Mouse (Mus musculus) midbrain, embryonic 12.5 days (tissue): Measurements from ENCODE around the gene Cdh11. TPM values are rescaled to one million over a fixed set of nuclear protein-coding genes. Genes with fewer than 3 reads are reported as not detected.
"Not testable (repeated sequence)": the region's sequence is repeated elsewhere in the genome, so short reads cannot be mapped to it uniquely, and the experiment has no call there.

Source experiments
- ATAC-seq: fragments of 200-750 bp; cut with Nextera tagmentation; 2 replicates; pipeline ENCODE4 v1.8.0; 2017; ENCODE audit warnings: low read depth, moderate TSS enrichment, moderate library complexity; ENCODE audit not compliant: low FRiP score
- H3K27ac ChIP-seq: fragments of 300-500 bp; sonication (generic); replicated peaks from 2 replicates; pipeline ENCODE4 v1.5.1; 2016; ENCODE audit warnings: mild to moderate bottlenecking
- H3K27me3 ChIP-seq: fragments of 300-500 bp; sonication (generic); 2 replicates; pipeline ENCODE4 v1.6.1; 2016; ENCODE audit warnings: mild to moderate bottlenecking
- H3K36me3 ChIP-seq: fragments of 300-500 bp; sonication (generic); 2 replicates; pipeline ENCODE4 v1.6.1; 2016
- H3K4me1 ChIP-seq: fragments of 300-500 bp; sonication (generic); 2 replicates; pipeline ENCODE4 v1.6.1; 2016
- H3K4me2 ChIP-seq: fragments of 300-500 bp; sonication (generic); replicated peaks from 2 replicates; pipeline ENCODE4 v1.6.1; 2016; ENCODE audit warnings: mild to moderate bottlenecking, moderate library complexity
- H3K4me3 ChIP-seq: fragments of 300-500 bp; sonication (generic); 2 replicates; pipeline ENCODE4 v1.5.1; 2016; ENCODE audit warnings: mild to moderate bottlenecking
- H3K9ac ChIP-seq: fragments of 300-500 bp; sonication (generic); replicated peaks from 2 replicates; pipeline ENCODE4 v1.6.1; 2016; ENCODE audit warnings: mild to moderate bottlenecking, moderate library complexity
- H3K9me3 ChIP-seq: fragments of 300-500 bp; sonication (generic); 2 replicates; pipeline ENCODE4 v1.6.1; 2016; ENCODE audit warnings: mild to moderate bottlenecking
- WGBS: fragments of 180-500 bp; shearing (Covaris S2); methylation state at CpG from one replicate; pipeline ENCODE4 v1.1.7; 2016; 5-methylcytosine and 5-hydroxymethylcytosine counted together
- polyA plus RNA-seq: library from polyadenylated mRNA; unstranded; fragments of >200 nt; fragmentation: Nextera tagmentation; extraction: Ambion mirVana; gene quantifications from 2 replicates; pipeline ENCODE4 v1.2.1, GENCODE M21; 2016

Gene Cdh11
- polyA plus RNA-seq, 1 experiment from 2014 or later, result 82.9 TPM

DNA sequence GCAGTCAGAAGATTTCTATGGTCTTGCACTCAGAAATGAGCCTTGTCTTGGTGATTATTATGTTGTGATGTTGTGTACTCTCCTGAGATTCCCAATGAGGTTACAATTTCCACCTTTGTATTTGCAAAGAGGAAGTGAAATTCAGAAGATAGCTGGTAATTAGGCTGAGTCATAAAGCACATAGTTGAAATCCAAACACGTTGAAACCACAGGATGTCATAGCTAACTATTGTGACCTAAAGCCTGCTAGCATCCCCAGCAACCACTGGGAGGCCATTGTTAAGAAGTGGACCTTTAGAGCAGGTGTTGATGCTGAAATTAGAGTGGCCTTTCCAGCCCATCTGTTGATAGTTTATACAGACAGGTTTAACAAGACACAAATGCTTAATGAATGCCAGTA is 85.2 kb downstream of the Cdh11 start:
- no peak overlapping the region for H3K27ac ChIP-seq
- no peak overlapping the region for H3K4me2 ChIP-seq
- H3K9me3 ChIP-seq, result no peaks in the 10 kb centered on the region
- no peak overlapping the region for H3K9ac ChIP-seq
- 53% methylated on average over 1 of the region's 1 CpGs for WGBS
- no peak for ATAC-seq
- peaks cover 30% of the 10 kb centered on the region for H3K27me3 ChIP-seq
- H3K4me3 ChIP-seq, result no peak overlapping the region
- H3K4me1 ChIP-seq, result peaks cover 9% of the 10 kb centered on the region; the same call in 1 of the 2 replicates
- no peaks in the 10 kb centered on the region for H3K36me3 ChIP-seq

DNA sequence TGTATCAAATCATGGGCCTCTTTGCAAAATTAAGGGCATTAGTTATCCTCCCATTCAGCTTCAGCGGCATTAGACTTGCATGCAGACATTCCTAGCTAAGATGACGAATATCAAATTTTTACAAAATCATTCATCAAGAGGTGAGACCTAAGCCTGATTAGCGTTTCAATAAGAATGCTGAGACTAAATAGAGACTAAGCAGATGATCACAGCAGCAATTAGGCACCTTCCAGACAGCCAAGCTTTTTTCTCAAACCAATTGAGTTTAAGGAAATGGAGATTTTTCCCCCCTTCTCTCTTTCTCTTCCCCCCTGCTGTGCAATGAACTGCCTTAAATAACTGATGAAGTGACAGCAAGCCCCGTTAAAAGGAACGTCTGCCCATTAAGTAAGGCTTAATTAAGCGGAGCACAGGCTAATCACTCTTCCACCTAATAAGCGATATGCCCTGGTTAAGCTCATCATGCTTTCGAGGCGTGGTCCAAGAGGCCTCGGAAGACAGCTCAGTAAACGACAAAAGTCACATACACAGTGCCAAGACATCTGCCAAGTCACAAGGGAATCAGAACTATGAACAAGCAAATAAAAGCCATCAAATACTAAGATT is 87.1 kb downstream of the Cdh11 start:
- Histone ChIP-seq H3K9ac (no peak overlapping the region), H3K9me3 (no peaks in the 10 kb centered on the region), H3K27ac (no peak overlapping the region), H3K4me1 (peaks cover 9% of the 10 kb centered on the region; the same call in 1 of the 2 replicates), H3K36me3 (no peaks in the 10 kb centered on the region), H3K4me3 (no peak overlapping the region), H3K4me2 (no peak overlapping the region), H3K27me3 (peaks cover 18% of the 10 kb centered on the region)
- peak; percentile 71 for ATAC-seq
- WGBS, result 25% methylated on average over 11 of the region's 11 CpGs

DNA sequence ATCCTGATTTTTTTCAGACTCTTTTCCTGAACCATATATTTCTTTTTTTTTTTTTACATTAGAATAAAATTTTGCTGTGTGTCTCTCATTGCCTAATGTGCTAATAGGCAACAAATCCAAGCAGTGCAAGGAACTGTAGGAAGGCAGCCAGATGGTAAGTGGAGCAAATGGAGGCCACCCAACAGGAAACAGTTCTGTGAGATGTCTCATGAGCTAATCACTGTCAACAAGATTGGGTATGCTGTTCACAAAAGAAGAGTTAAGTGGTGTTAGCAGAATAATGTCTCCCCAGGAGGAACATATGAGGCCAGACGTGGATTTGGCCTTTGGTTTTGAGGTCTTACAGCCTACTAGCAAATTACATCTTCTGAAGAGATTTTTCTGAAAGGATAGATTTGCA is 92.0 kb downstream of the Cdh11 start:
- Histone ChIP-seq H3K4me3 (no peak overlapping the region), H3K9me3 (no peaks in the 10 kb centered on the region), H3K27me3 (no peaks in the 10 kb centered on the region; the same call in 1 of the 2 replicates), H3K36me3 (no peaks in the 10 kb centered on the region), H3K27ac (no peak overlapping the region), H3K9ac (no peak overlapping the region), H3K4me1 (peaks cover 4% of the 10 kb centered on the region; the same call in 1 of the 2 replicates), H3K4me2 (no peak overlapping the region)
- 20% methylated on average over 1 of the region's 1 CpGs for WGBS
- no peak for ATAC-seq

DNA sequence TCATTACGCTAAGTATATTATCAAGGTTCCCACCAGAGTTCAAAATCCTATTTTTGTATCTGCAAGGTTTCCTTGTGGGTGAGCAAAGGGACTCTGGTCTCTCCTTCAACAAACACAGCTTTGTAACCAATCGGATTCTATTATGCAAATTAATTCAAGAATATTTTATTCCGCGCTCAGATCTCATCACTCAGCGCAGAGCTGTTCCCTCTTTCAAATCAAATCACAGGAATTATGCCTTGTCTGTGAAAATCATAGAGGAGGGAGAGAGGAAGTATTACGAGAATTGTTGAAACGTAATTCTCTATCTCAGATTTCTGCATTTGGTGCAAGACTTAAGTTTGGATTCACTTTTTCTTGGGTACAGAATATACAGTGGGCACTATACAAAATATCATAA is 100.0 kb downstream of the Cdh11 start:
- ATAC-seq, H3K27ac ChIP-seq: not testable (repeated sequence)

DNA sequence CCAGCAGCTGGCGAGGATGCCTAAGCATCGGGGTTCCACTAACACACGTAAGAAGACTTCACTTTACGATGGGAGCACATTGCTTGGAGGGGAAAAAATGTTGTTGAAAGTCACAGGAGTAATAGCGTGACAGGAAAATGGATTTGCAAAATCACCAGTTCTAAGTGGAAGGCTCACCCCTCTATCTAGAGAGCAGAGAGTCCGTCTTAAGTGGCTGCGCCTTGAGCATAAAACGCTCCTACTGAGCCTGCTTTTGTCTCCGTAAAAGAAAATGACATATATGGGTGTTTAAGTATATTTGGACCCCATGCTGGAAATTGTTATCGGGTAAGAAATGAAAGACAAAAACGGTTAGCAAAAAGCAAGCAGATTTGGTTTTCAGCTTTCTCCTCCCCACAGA is 100.4 kb downstream of the Cdh11 start:
- no peaks in the 10 kb centered on the region for H3K9me3 ChIP-seq
- WGBS, result 73% methylated on average over 11 of the region's 11 CpGs
- H3K9ac ChIP-seq, result no peak overlapping the region
- no peaks in the 10 kb centered on the region for H3K36me3 ChIP-seq
- no peaks in the 10 kb centered on the region for H3K27me3 ChIP-seq
- no peaks in the 10 kb centered on the region for H3K4me1 ChIP-seq
- H3K4me2 ChIP-seq, result no peak overlapping the region
- no peak for ATAC-seq
- no peak overlapping the region for H3K27ac ChIP-seq
- H3K4me3 ChIP-seq, result no peak overlapping the region

More for the DNA sequence above, 100.0 kb downstream of the Cdh11 start:
- not testable (repeated sequence) for H3K4me1 ChIP-seq, H3K4me2 ChIP-seq, H3K9me3 ChIP-seq, H3K27me3 ChIP-seq, H3K36me3 ChIP-seq, H3K4me3 ChIP-seq, H3K9ac ChIP-seq
- WGBS, result 67% methylated on average over 7 of the region's 7 CpGs

DNA sequence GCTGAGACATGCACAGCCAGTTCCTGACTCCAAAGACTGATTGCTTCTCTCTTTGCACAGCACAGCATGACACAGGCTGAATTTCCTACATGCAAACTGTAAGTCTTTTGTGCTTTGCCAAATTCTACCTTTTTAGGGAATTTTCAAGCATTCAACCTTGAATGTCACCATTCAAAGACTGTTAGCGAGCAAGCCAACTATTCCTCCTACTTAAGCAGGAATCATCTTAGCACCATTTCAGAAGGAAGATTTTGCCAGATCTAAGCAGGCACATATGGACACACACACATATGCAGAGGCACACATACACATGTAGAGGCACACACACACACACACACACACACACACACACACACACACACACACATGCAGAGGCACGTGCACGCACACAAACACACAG is 108.3 kb downstream of the Cdh11 start:
- peaks cover 8% of the 10 kb centered on the region; the same call in 1 of the 2 replicates for H3K36me3 ChIP-seq
- no peaks in the 10 kb centered on the region for H3K27me3 ChIP-seq
- H3K9ac ChIP-seq, result no peak overlapping the region
- WGBS, result 89% methylated on average over 3 of the region's 3 CpGs
- no peaks in the 10 kb centered on the region for H3K4me1 ChIP-seq
- ATAC-seq, result no peak
- no peak overlapping the region for H3K4me2 ChIP-seq
- no peak overlapping the region for H3K4me3 ChIP-seq
- H3K9me3 ChIP-seq, result no peaks in the 10 kb centered on the region
- H3K27ac ChIP-seq, result no peak overlapping the region

DNA sequence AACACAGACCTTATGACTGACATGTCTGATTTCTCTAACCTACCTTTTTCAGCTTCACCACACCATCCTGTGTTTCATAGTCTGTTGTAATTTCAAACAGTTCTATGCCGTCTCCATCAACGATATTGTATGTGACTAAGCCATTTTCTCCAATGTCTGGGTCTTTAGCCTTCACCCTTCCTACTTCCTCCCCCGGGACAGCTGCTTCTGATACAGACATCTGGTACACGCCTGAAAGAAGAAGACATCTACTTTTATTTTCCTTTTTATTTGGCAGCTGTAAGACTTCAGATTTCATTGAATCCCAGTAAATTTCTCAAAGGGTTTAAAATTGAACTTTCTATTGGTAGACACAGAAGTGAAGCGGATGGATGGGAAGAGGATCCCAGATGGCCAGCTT is 120.9 kb downstream of the Cdh11 start:
- H3K4me2 ChIP-seq, H3K4me3 ChIP-seq, H3K9me3 ChIP-seq, H3K9ac ChIP-seq, H3K27me3 ChIP-seq, H3K4me1 ChIP-seq, ATAC-seq, H3K36me3 ChIP-seq, H3K27ac ChIP-seq: not testable (repeated sequence)
- WGBS, result 83% methylated on average over 5 of the region's 5 CpGs

DNA sequence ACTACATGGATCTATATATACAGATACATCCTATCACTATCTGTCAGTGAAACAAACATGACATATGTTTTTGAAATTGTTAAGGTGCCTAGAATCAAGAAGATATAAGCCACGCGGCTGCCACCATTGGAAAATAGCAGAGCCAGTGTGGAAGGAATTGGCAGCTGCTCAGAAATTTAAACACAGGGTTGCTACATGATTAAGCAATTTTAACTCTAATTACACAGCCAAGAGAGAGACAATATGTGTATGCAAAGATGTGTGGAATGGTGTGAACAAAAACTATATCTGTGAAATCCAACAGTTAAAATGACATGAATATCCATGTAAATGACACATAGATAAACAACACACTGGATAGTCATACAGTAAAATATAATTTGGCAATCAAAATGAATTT is 128.9 kb downstream of the Cdh11 start:
- no peak for ATAC-seq
- Histone ChIP-seq H3K27ac (no peak overlapping the region), H3K4me2 (no peak overlapping the region), H3K4me3 (no peak overlapping the region), H3K4me1 (no peaks in the 10 kb centered on the region), H3K36me3 (0 out of 2 replicates have a peak, but pooled peaks cover 4% of the 10 kb centered on the region), H3K9me3 (no peaks in the 10 kb centered on the region), H3K9ac (no peak overlapping the region), H3K27me3 (no peaks in the 10 kb centered on the region)
- 93% methylated on average over 2 of the region's 2 CpGs for WGBS

DNA sequence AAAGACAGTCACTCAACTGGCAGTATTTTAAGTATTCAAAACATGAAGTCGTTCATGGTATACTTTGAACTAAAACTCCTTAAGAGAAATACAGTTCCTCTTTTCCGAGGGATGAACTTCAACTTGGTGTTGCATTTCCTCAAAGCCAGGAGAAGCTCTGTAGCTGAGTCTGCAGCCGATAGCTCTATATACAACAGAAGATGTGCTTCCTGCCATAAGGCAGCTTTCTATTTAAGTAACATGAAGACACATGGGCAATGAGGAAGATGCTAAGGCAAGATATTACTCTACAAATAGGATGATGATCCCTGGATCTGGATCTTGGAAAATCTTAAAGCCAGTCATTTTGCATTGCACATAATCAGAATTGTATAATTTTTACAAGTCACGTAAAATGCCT is 133.5 kb downstream of the Cdh11 start:
- no peak overlapping the region for H3K4me3 ChIP-seq
- H3K4me1 ChIP-seq, result no peaks in the 10 kb centered on the region
- ATAC-seq, result no peak
- no peak overlapping the region for H3K9ac ChIP-seq
- H3K27ac ChIP-seq, result no peak overlapping the region
- no peaks in the 10 kb centered on the region for H3K27me3 ChIP-seq
- peaks cover 10% of the 10 kb centered on the region; the same call in 1 of the 2 replicates for H3K36me3 ChIP-seq
- WGBS, result 93% methylated on average over 4 of the region's 4 CpGs
- H3K9me3 ChIP-seq, result no peaks in the 10 kb centered on the region
- no peak overlapping the region for H3K4me2 ChIP-seq

DNA sequence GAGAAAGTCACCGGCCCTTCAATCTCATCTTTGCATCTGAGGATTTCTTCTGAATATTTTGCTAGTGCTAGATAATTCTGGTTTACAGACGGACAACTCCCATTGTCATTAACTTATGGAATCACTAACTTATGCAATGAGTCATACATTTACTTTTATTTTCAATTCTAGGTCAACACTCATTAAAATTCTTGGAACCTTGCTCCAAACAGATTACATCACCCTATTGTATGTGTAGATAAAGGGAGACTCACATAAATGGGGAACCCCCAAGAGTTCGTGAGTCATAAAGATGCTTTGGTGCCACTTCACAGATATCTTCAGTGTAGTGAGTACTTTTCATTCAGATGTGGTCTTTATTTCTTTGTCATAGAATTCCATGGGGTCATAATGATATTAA is 158.3 kb downstream of the Cdh11 start:
- H3K36me3 ChIP-seq, result no peaks in the 10 kb centered on the region
- WGBS, result 67% methylated on average over 3 of the region's 3 CpGs
- H3K4me1 ChIP-seq, result no peaks in the 10 kb centered on the region
- H3K27me3 ChIP-seq, result no peaks in the 10 kb centered on the region
- no peak overlapping the region for H3K4me3 ChIP-seq
- H3K4me2 ChIP-seq, result no peak overlapping the region
- H3K9ac ChIP-seq, result no peak overlapping the region
- H3K9me3 ChIP-seq, result no peaks in the 10 kb centered on the region
- ATAC-seq, result no peak
- H3K27ac ChIP-seq, result no peak overlapping the region

DNA sequence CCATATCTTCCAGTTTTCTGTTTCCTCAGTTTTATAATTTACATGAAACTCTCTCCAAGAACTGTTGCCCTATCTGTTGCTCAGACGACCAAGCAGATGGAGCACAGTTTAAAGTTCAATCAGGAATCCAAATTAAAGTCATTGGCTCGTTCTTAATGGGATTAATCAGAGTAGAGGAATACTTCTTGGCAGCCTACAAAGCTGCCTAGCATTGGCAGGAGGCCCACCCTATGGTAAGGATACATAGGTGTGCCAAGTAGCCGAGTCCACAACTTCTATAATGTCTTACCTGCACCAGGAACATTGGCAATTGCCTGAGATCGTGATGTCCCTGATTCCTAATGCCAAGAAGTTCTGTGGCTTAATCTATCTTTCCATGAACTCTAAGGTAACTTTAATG is 173.3 kb downstream of the Cdh11 start:
- Histone ChIP-seq H3K27me3 (no peaks in the 10 kb centered on the region), H3K9ac (no peak overlapping the region), H3K27ac (no peak overlapping the region), H3K9me3 (no peaks in the 10 kb centered on the region), H3K4me3 (no peak overlapping the region), H3K36me3 (no peaks in the 10 kb centered on the region), H3K4me1 (no peaks in the 10 kb centered on the region), H3K4me2 (no peak overlapping the region)
- ATAC-seq, result no peak
- WGBS, result 76% methylated on average over 4 of the region's 4 CpGs

DNA sequence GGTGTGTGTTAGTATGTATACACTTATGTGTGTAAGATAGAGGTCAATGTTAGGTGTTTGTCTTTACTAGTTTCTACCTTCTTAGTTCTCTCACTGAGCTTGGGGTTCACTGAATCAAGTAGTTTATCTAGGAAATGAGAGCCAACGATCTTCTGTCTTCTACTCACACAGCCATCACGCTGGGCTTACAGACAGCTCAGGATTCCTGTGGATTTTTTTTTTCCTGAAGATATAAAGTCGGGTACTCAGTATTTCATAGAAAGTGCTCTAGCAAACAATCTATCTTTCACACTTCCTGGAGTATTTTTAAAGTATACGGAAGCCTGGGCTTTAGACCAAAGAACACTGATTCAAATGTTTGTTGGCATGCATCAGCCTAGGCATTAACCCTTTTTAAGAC is 184.1 kb downstream of the Cdh11 start:
- H3K36me3 ChIP-seq, result no peaks in the 10 kb centered on the region
- H3K9ac ChIP-seq, result no peak overlapping the region
- no peaks in the 10 kb centered on the region for H3K4me1 ChIP-seq
- H3K4me3 ChIP-seq, result no peak overlapping the region
- H3K4me2 ChIP-seq, result no peak overlapping the region
- H3K9me3 ChIP-seq, result no peaks in the 10 kb centered on the region
- WGBS, result 85% methylated on average over 4 of the region's 4 CpGs
- H3K27me3 ChIP-seq, result no peaks in the 10 kb centered on the region
- H3K27ac ChIP-seq, result no peak overlapping the region
- no peak for ATAC-seq

DNA sequence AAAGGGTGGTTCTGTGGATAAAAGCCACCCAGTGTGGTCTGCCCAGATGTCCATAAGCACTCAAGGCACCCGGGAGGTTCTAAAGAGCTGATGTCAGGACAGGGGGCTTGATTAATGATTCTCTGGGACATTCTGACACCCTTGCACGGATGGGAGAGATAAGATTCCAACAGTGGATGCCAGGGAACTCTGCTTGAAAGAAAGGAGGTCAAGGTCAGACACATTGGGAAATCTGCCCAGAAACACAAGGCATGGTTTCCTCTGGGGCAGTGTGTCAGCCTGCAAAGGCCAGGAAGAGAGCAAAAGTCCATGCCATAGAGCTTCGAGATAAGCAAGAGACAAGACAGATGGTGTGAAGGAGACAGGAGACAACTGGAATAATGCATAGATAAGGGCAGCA is 188.9 kb downstream of the Cdh11 start:
- Histone ChIP-seq H3K4me3 (no peak overlapping the region), H3K9ac (no peak overlapping the region), H3K4me1 (no peaks in the 10 kb centered on the region), H3K4me2 (no peak overlapping the region), H3K9me3 (no peaks in the 10 kb centered on the region), H3K27me3 (no peaks in the 10 kb centered on the region), H3K36me3 (no peaks in the 10 kb centered on the region), H3K27ac (no peak overlapping the region)
- 74% methylated on average over 3 of the region's 3 CpGs for WGBS
- no peak for ATAC-seq
